In genomic region chr13:24527812-24528531, GRCm38 (mm10) we compare ENCODE assay signal across 11 mouse cellular contexts. TPM values are rescaled to one million over a fixed set of nuclear protein-coding genes. Genes with fewer than 3 reads are reported as not detected.
A peak's percentile ranks its signal among the peaks of the same experiment; 100 is the strongest.
DNase-seq lines count a peak whose midpoint lies in the region; ATAC-seq and TF ChIP-seq lines count a peak whose summit lies in the region.
"Had no signal": no experiment of that assay in that cellular context is flagged by ENCODE, and none has a peak within 500 bp of the region (broad histone marks: within the 10 kb centered on the region; RNA-seq: fewer than 3 reads in every experiment).

No protein-coding gene starts in this region.

- ATAC-seq in CD4-positive, CD25-positive, alpha-beta regulatory T cell, adult 4 months, result no peak
- ATAC-seq in kidney, embryonic 15.5 days (replicated peaks; ENCODE audit: low FRiP score), result peak; percentile 60; the same call in 1 of the 2 replicates
- ATAC-seq in kidney, embryonic 16.5 days (ENCODE audit: low FRiP score, low TSS enrichment), result peak; percentile 39; the same call in 1 of the 2 replicates

- peaks cover 5% of the 10 kb centered on the region; the same call in 1 of the 2 replicates for H3K4me1 ChIP-seq in kidney, embryonic 15.5 days
- no peaks in the 10 kb centered on the region for H3K4me1 ChIP-seq in kidney, embryonic 16.5 days (ENCODE audit: insufficient read depth, low read length)
- no peaks in the 10 kb centered on the region for H3K4me1 ChIP-seq in cerebellum, adult 2 months (ENCODE audit: control insufficient read depth, insufficient read depth, low read length)
- H3K4me1 ChIP-seq: embryonic facial prominence, embryonic 15.5 days had no signal

- no peak overlapping the region for H3K27ac ChIP-seq in kidney, embryonic 15.5 days
- H3K27ac ChIP-seq in kidney, embryonic 16.5 days (ENCODE audit: low read length), result no peak overlapping the region
- H3K27ac ChIP-seq in cerebellum, adult 2 months (ENCODE audit: insufficient read depth, low read length), result no peak overlapping the region
- H3K27ac ChIP-seq: embryonic facial prominence, embryonic 15.5 days; lung, embryonic 15.5 days had no signal

- H3K9ac ChIP-seq in kidney, embryonic 15.5 days, result no peak overlapping the region
- no peak overlapping the region for H3K9ac ChIP-seq in kidney, embryonic 16.5 days (replicated peaks; ENCODE audit: low read length)
- H3K9ac ChIP-seq: embryonic facial prominence, embryonic 15.5 days; lung, embryonic 15.5 days had no signal

- H3K36me3 ChIP-seq in kidney, embryonic 15.5 days, result no peaks in the 10 kb centered on the region
- H3K36me3 ChIP-seq in kidney, embryonic 16.5 days (ENCODE audit: insufficient read depth, low read length), result no peaks in the 10 kb centered on the region
- H3K36me3 ChIP-seq: embryonic facial prominence, embryonic 15.5 days; lung, embryonic 15.5 days had no signal

- TF ChIP-seq CTCF in cerebellum, adult 2 months (IDR thresholded peaks at IDR 0.05; ENCODE audit: borderline replicate concordance, insufficient read depth, low read depth, low read length), result no peak

- no peak overlapping the region for H3K4me3 ChIP-seq in kidney, embryonic 15.5 days (replicated peaks)
- no peak overlapping the region for H3K4me3 ChIP-seq in kidney, embryonic 16.5 days (ENCODE audit: low read length)
- H3K4me3 ChIP-seq in cerebellum, adult 2 months (replicated peaks; ENCODE audit: insufficient read depth, low read depth, low read length), result no peak overlapping the region
- H3K4me3 ChIP-seq: embryonic facial prominence, embryonic 15.5 days; lung, embryonic 15.5 days had no signal

- 28% methylated on average over 5 of the region's 5 CpGs for WGBS in kidney, embryonic 15.5 days
- 29% methylated on average over 5 of the region's 5 CpGs for WGBS in kidney, embryonic 16.5 days
- 59% methylated on average over 5 of the region's 5 CpGs for WGBS in cerebellum, adult 2 months

- peak; percentile 75 for DNase-seq in CD4-positive, CD25-positive, alpha-beta regulatory T cell, adult 2 months (ENCODE audit: low read depth, low spot score)
- DNase-seq in kidney, adult 11 months, result no peak
- DNase-seq in B cell, adult 2 months, result peak; percentile 84
- no peak for DNase-seq in layer of hippocampus, adult 11-12 months (ENCODE audit: low spot score)
- no peak for DNase-seq in cerebellum, adult 2 months
- DNase-seq: thymus, postnatal 25 days had no signal

- TF ChIP-seq POLR2A in cerebellum, adult 2 months (IDR thresholded peaks at IDR 0.05; ENCODE audit: borderline replicate concordance, insufficient read depth, low read length), result no peak

- H3K9me3 ChIP-seq in kidney, embryonic 15.5 days (replicated peaks), result no peaks in the 10 kb centered on the region
- H3K9me3 ChIP-seq in kidney, embryonic 16.5 days (ENCODE audit: low read length), result no peaks in the 10 kb centered on the region
- H3K9me3 ChIP-seq: embryonic facial prominence, embryonic 15.5 days; lung, embryonic 15.5 days had no signal

- H3K27me3 ChIP-seq in kidney, embryonic 15.5 days, result no peaks in the 10 kb centered on the region
- no peaks in the 10 kb centered on the region for H3K27me3 ChIP-seq in kidney, embryonic 16.5 days (ENCODE audit: insufficient read depth, low read length)
- H3K27me3 ChIP-seq in cerebellum, adult 2 months (ENCODE audit: control insufficient read depth, insufficient read depth, low read length), result no peaks in the 10 kb centered on the region
- H3K27me3 ChIP-seq: embryonic facial prominence, embryonic 15.5 days; lung, embryonic 15.5 days had no signal

- no peak overlapping the region for H3K4me2 ChIP-seq in kidney, embryonic 15.5 days
- H3K4me2 ChIP-seq in kidney, embryonic 16.5 days (replicated peaks; ENCODE audit: low read depth, low read length), result no peak overlapping the region
- H3K4me2 ChIP-seq: embryonic facial prominence, embryonic 15.5 days; lung, embryonic 15.5 days had no signal

RNA-seq across cellular contexts. Expression of gene Ripor2, which starts 54.0 kb away (rescaled TPM):
- polyA plus RNA-seq in CD4-positive, CD25-positive, alpha-beta regulatory T cell, adult 4 months (2017; shearing (Covaris generic)), result 100 to 1,000 TPM; 228 to 281 TPM
- polyA plus RNA-seq in kidney, embryonic 15.5 days (2015; fragmentation: Nextera tagmentation; extraction: Ambion mirVana), result 2.7 and 2.8 TPM in 2 replicates
- polyA plus RNA-seq in kidney, embryonic 16.5 days (2015; fragmentation: Nextera tagmentation; extraction: Ambion mirVana), result 2.1 and 2.7 TPM in 2 replicates
- polyA plus RNA-seq in cerebellum, adult 2 months (2012; rRNA removed), result 8.5 and 8.9 TPM in 2 replicates

Comparison
In these comparisons a context has a peak if more than half of its experiments do, and no peak if none do; other contexts are left out.
1. DNase-seq: peak in CD4-positive, CD25-positive, alpha-beta regulatory T cell, adult 2 months (single experiment) and B cell, adult 2 months (2 of 2); none in kidney, adult 11 months (single experiment), layer of hippocampus, adult 11-12 months (single experiment) and cerebellum, adult 2 months (0 of 2).
2. RNA of gene Ripor2, which starts 54.0 kb away (polyA plus RNA-seq): 228 to 281 TPM in CD4-positive, CD25-positive, alpha-beta regulatory T cell, adult 4 months; 8.5 to 8.9 TPM in cerebellum, adult 2 months, 2.7 to 2.8 TPM in kidney, embryonic 15.5 days and 2.1 to 2.7 TPM in kidney, embryonic 16.5 days; every median in the first group is over 10 times any median in the second.